Mouse (Mus musculus): Measurements from ENCODE around the gene Cmpk1. TPM values are rescaled to one million over a fixed set of nuclear protein-coding genes. Genes with fewer than 3 reads are reported as not detected.

Cmpk1 gene
- polyA plus RNA-seq, 1 experiment from 2014 or later, result 190 TPM

DNA sequence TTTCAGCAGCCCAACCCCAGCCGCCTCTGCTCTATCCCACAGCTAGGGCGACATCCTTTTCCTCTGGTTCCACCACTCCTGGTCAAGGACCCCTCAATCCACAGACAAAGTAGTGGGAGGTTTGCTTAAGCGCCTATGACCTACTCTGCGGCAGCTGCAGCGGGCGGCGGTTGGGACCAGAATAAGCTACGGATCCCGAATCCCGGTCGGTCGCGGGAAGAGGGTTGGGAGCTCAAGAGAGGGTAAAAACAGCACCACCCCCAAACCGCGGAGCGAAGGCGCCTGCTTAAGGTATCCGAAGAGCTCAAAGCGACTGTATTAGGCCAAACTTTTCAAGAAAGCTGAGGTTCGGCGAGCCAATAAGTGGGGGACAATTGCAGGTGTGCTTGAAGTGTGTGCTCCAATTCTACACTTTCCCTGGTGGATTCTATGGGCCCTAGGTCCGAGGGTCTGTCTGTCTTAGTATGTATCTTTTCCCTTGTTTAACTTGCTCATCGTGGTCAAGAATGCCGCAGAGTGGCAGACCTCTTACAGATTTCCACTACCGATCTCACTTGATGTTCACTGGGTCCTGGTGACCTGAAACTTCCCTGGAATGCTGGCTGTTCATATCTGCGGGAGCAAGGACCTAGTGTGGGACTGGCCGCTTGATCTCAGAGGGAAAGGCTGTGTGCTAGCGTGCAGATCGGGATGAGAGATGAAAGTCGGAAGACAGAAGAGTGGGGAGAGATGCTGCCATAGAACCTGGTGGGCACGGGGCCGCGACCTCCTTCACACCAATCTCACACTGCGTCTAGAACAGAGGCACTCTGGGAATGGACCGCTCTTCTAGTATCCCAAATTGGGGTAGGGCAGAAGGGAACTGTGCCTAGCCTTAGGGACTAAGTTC, 74.1 kb downstream of the Cmpk1 start:
- 4% methylated on average over 35 of the region's 35 CpGs for WGBS
- peaks cover 2% of the 10 kb centered on the region; the same call in 1 of the 2 replicates for H3K9me3 ChIP-seq (ENCODE audit: control insufficient read depth, low read length)
- H3K4me2 ChIP-seq (ENCODE audit: low read length), result no peak overlapping the region
- peaks cover 80% of the 10 kb centered on the region for H3K27me3 ChIP-seq (replicated peaks; ENCODE audit: control insufficient read depth, insufficient read depth, low read length)
- peaks cover 12% of the 10 kb centered on the region for H3K4me1 ChIP-seq (ENCODE audit: control insufficient read depth, insufficient read depth, low read depth, low read length)
- no peak overlapping the region for H3K27ac ChIP-seq (ENCODE audit: low read depth, low read length)
- ATAC-seq, result no peak
- H3K9ac ChIP-seq (ENCODE audit: low read depth, low read length), result no peak overlapping the region
- H3K36me3 ChIP-seq (ENCODE audit: control insufficient read depth, insufficient read depth, low read length), result no peaks in the 10 kb centered on the region
- H3K4me3 ChIP-seq (ENCODE audit: low read length), result no peak overlapping the region

DNA sequence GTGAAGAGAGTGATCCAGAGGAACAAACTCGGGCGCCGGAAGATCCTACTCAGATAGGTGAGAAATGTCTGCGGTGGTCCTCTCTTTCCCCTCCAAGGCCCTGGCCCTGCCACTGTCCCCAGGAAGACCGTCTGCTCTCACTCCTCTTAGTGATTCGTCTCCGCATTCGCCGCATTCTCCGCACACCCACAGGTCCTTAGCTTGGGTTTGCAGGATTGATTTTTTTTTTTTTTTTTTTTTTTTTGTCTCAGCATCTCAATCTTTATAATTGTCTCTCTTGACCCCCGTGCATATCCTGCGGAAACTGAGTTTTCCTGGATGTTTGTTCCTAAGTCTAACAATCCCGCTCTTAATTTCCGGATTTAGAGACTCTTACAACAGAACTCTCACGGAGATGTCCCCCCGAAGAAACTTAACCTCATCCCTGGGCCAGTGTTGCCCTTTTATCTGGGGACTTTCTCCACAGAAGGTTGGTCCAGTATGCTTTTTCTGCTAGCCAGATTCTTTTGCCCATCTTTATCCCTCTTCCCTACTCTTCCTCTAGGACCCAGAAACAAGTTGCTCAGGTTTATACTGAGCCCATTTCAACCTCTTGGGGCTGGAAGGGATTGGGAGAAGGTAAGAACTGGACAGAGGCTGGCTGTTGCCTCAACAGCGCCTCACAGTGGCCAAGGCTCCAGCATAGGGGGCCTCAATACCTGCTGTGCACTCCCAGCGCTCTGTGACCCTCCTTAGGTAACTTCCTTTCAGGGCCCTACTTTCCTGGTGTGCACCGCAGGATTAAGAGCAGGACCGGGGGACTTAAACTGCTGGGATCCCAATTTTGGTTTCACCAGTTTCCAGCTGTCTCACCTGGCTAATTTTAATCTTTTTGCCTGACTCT, 77.2 kb downstream of the Cmpk1 start:
- Histone ChIP-seq H3K36me3 (ENCODE audit: control insufficient read depth, insufficient read depth, low read length) (no peaks in the 10 kb centered on the region), H3K4me2 (ENCODE audit: low read length) (peak overlapping the region; percentile 70), H3K4me1 (ENCODE audit: control insufficient read depth, insufficient read depth, low read depth, low read length) (peaks cover 15% of the 10 kb centered on the region), H3K27me3 (replicated peaks; ENCODE audit: control insufficient read depth, insufficient read depth, low read length) (peaks cover 77% of the 10 kb centered on the region), H3K4me3 (ENCODE audit: low read length) (peak overlapping the region; percentile 45), H3K27ac (ENCODE audit: low read depth, low read length) (no peak overlapping the region), H3K9me3 (ENCODE audit: control insufficient read depth, low read length) (peaks cover 2% of the 10 kb centered on the region; the same call in 1 of the 2 replicates), H3K9ac (ENCODE audit: low read depth, low read length) (no peak overlapping the region)
- no peak for ATAC-seq
- 3% methylated on average over 20 of the region's 20 CpGs for WGBS

Other genes with a start within 250 kb of the Cmpk1 start
- not detected in 2 replicates for gene Gm12830, start 165.5 kb downstream of the Cmpk1 start, polyA plus RNA-seq (2015; fragmentation: Nextera tagmentation; extraction: Ambion mirVana)
- gene Foxd2, start 78.4 kb downstream of the Cmpk1 start, polyA plus RNA-seq (2015; fragmentation: Nextera tagmentation; extraction: Ambion mirVana), result 0.05 and 0.07 TPM in 2 replicates
- gene Foxe3, start 61.2 kb downstream of the Cmpk1 start, polyA plus RNA-seq (2015; fragmentation: Nextera tagmentation; extraction: Ambion mirVana), result not detected in 2 replicates
- 2.0 and 2.4 TPM in 2 replicates for gene Stil, start 12.9 kb upstream of the Cmpk1 start, polyA plus RNA-seq (2015; fragmentation: Nextera tagmentation; extraction: Ambion mirVana)
- gene Tal1, start 69.2 kb upstream of the Cmpk1 start, polyA plus RNA-seq (2015; fragmentation: Nextera tagmentation; extraction: Ambion mirVana), result 1.2 and 2.0 TPM in 2 replicates
- 2.3 and 3.0 TPM in 2 replicates for gene Pdzk1ip1, start 101.5 kb upstream of the Cmpk1 start, polyA plus RNA-seq (2015; fragmentation: Nextera tagmentation; extraction: Ambion mirVana)
- gene Cyp4x1, start 147.0 kb upstream of the Cmpk1 start, polyA plus RNA-seq (2015; fragmentation: Nextera tagmentation; extraction: Ambion mirVana), result 11.6 and 11.8 TPM in 2 replicates